Mouse (Mus musculus) kidney, embryonic 14.5 days (tissue): ENCODE measurements around the gene Cyp4f40. TPM values are rescaled to one million over a fixed set of nuclear protein-coding genes. Genes with fewer than 3 reads are reported as not detected.

Source experiments
- ATAC-seq: fragments of 200-750 bp; cut with Nextera tagmentation; 2 replicates; pipeline ENCODE4 v1.8.0; 2017; ENCODE audit warnings: moderate number of reproducible peaks, mild to moderate bottlenecking, moderate TSS enrichment, moderate library complexity; ENCODE audit not compliant: low FRiP score, low TSS enrichment
- H3K27ac ChIP-seq: fragments of 300-500 bp; sonication (generic); 2 replicates; pipeline ENCODE4 v1.5.1; 2014; ENCODE audit warnings: low read depth, mild to moderate bottlenecking, low read length, moderate library complexity, mixed read lengths
- H3K27me3 ChIP-seq: fragments of 300-500 bp; sonication (generic); 2 replicates; pipeline ENCODE4 v1.6.1; 2014; ENCODE audit warnings: mild to moderate bottlenecking, low read length; ENCODE audit not compliant: control insufficient read depth, insufficient read depth
- H3K36me3 ChIP-seq: fragments of 300-500 bp; sonication (generic); 2 replicates; pipeline ENCODE4 v1.6.1; 2014; ENCODE audit warnings: low read length, mixed read lengths; ENCODE audit not compliant: control insufficient read depth, insufficient read depth
- H3K4me1 ChIP-seq: fragments of 300-500 bp; sonication (generic); 2 replicates; pipeline ENCODE4 v1.6.1; 2014; ENCODE audit warnings: low read length, mixed read lengths; ENCODE audit not compliant: control insufficient read depth, insufficient read depth
- H3K4me2 ChIP-seq: fragments of 300-500 bp; sonication (generic); replicated peaks from 2 replicates; pipeline ENCODE4 v1.6.1; 2014; ENCODE audit warnings: low read depth, mild to moderate bottlenecking, low read length
- H3K4me3 ChIP-seq: fragments of 300-500 bp; sonication (generic); 2 replicates; pipeline ENCODE4 v1.5.1; 2014; ENCODE audit warnings: mild to moderate bottlenecking, low read length
- H3K9ac ChIP-seq: fragments of 300-500 bp; sonication (generic); 2 replicates; pipeline ENCODE4 v1.6.1; 2014; ENCODE audit warnings: low read depth, mild to moderate bottlenecking, low read length, moderate library complexity
- H3K9me3 ChIP-seq: fragments of 300-500 bp; sonication (generic); 2 replicates; pipeline ENCODE4 v1.6.1; 2016; ENCODE audit warnings: low read length; ENCODE audit not compliant: control insufficient read depth
- WGBS: fragments of 180-500 bp; shearing (Covaris S2); extraction: QIAGEN DNeasy Blood & Tissue Kit; methylation state at CpG from one replicate; pipeline ENCODE4 v1.1.7; 2014; 5-methylcytosine and 5-hydroxymethylcytosine counted together
- polyA plus RNA-seq: library from polyadenylated mRNA; unstranded; fragments of >200 nt; fragmentation: Nextera tagmentation; extraction: Ambion mirVana; gene quantifications from 2 replicates; pipeline ENCODE4 v1.2.1, GENCODE M21; 2014

Gene Cyp4f40
- polyA plus RNA-seq, 1 experiment from 2014 or later, result not detected

- peak overlapping the region; percentile 53 for H3K4me2 ChIP-seq
- WGBS, result 3% methylated on average over 17 of the region's 17 CpGs
- H3K36me3 ChIP-seq, result no peaks in the 10 kb centered on the region
- ATAC-seq, result peak; percentile 76; the same call in 1 of the 2 replicates
- no peaks in the 10 kb centered on the region for H3K27me3 ChIP-seq
- no peak overlapping the region for H3K27ac ChIP-seq
- peak overlapping the region; percentile 34; the same call in 1 of the 2 replicates for H3K9ac ChIP-seq
- no peaks in the 10 kb centered on the region for H3K4me1 ChIP-seq
- H3K4me3 ChIP-seq, result peak overlapping the region; percentile 33
- H3K9me3 ChIP-seq, result no peaks in the 10 kb centered on the region
Measured at GRCm38 (mm10) chr17:32634972-32635314, 23.8 kb upstream of the Cyp4f40 start.

GRCm38 (mm10) chr17:32636341-32636740, 22.4 kb upstream of the Cyp4f40 start:
- no peaks in the 10 kb centered on the region for H3K27me3 ChIP-seq

GRCm38 (mm10) chr17:32637151-32637550, 21.5 kb upstream of the Cyp4f40 start:
- Histone ChIP-seq H3K27me3 (no peaks in the 10 kb centered on the region), H3K36me3 (no peaks in the 10 kb centered on the region), H3K4me1 (no peaks in the 10 kb centered on the region), H3K4me3 (no peak overlapping the region), H3K9me3 (no peaks in the 10 kb centered on the region), H3K4me2 (no peak overlapping the region), H3K9ac (no peak overlapping the region), H3K27ac (no peak overlapping the region)
- WGBS, result 73% methylated on average over 2 of the region's 2 CpGs
- ATAC-seq, result no peak

More at GRCm38 (mm10) chr17:32636341-32636740, 22.4 kb upstream of the Cyp4f40 start:
- Histone ChIP-seq H3K4me2 (no peak overlapping the region), H3K4me1 (no peaks in the 10 kb centered on the region), H3K4me3 (no peak overlapping the region), H3K36me3 (no peaks in the 10 kb centered on the region), H3K9ac (no peak overlapping the region), H3K9me3 (no peaks in the 10 kb centered on the region), H3K27ac (no peak overlapping the region)
- no peak for ATAC-seq
- 67% methylated on average over 3 of the region's 3 CpGs for WGBS

- ATAC-seq, result no peak
- no peak overlapping the region for H3K27ac ChIP-seq
- no peaks in the 10 kb centered on the region for H3K4me1 ChIP-seq
- 79% methylated on average over 4 of the region's 4 CpGs for WGBS
- no peaks in the 10 kb centered on the region for H3K9me3 ChIP-seq
- H3K4me2 ChIP-seq, result no peak overlapping the region
- no peaks in the 10 kb centered on the region for H3K36me3 ChIP-seq
- no peak overlapping the region for H3K4me3 ChIP-seq
- H3K9ac ChIP-seq, result no peak overlapping the region
- no peaks in the 10 kb centered on the region for H3K27me3 ChIP-seq
Measured at GRCm38 (mm10) chr17:32646631-32647030, 12.1 kb upstream of the Cyp4f40 start.

- Histone ChIP-seq H3K9ac (no peak overlapping the region), H3K9me3 (no peaks in the 10 kb centered on the region), H3K4me2 (no peak overlapping the region), H3K4me1 (no peaks in the 10 kb centered on the region), H3K27ac (no peak overlapping the region), H3K36me3 (no peaks in the 10 kb centered on the region), H3K4me3 (no peak overlapping the region), H3K27me3 (no peaks in the 10 kb centered on the region)
- ATAC-seq, result no peak
- WGBS, result 93% methylated on average over 4 of the region's 4 CpGs
Measured at GRCm38 (mm10) chr17:32653860-32654259, 4.8 kb upstream of the Cyp4f40 start.

GRCm38 (mm10) chr17:32657041-32657440, 1.7 kb upstream of the Cyp4f40 start:
- 74% methylated on average over 3 of the region's 3 CpGs for WGBS
- no peak for ATAC-seq
- no peak overlapping the region for H3K4me2 ChIP-seq

GRCm38 (mm10) chr17:32658246-32658645, 454 bp upstream of the Cyp4f40 start:
- Histone ChIP-seq H3K9me3 (no peaks in the 10 kb centered on the region), H3K36me3 (no peaks in the 10 kb centered on the region), H3K27ac (no peak overlapping the region), H3K27me3 (no peaks in the 10 kb centered on the region), H3K4me2 (no peak overlapping the region), H3K4me3 (no peak overlapping the region), H3K4me1 (no peaks in the 10 kb centered on the region), H3K9ac (no peak overlapping the region)
- no peak for ATAC-seq
- WGBS, result 64% methylated on average over 1 of the region's 1 CpGs

More at GRCm38 (mm10) chr17:32657041-32657440, 1.7 kb upstream of the Cyp4f40 start:
- Histone ChIP-seq H3K27ac (no peak overlapping the region), H3K4me1 (no peaks in the 10 kb centered on the region), H3K4me3 (no peak overlapping the region), H3K9ac (no peak overlapping the region), H3K9me3 (no peaks in the 10 kb centered on the region), H3K36me3 (no peaks in the 10 kb centered on the region), H3K27me3 (no peaks in the 10 kb centered on the region)

GRCm38 (mm10) chr17:32673976-32674375, 15.3 kb downstream of the Cyp4f40 start:
- Histone ChIP-seq H3K4me2 (no peak overlapping the region), H3K27me3 (no peaks in the 10 kb centered on the region), H3K4me1 (no peaks in the 10 kb centered on the region), H3K9ac (no peak overlapping the region), H3K27ac (no peak overlapping the region), H3K36me3 (no peaks in the 10 kb centered on the region), H3K4me3 (no peak overlapping the region), H3K9me3 (no peaks in the 10 kb centered on the region)
- 69% methylated on average over 7 of the region's 7 CpGs for WGBS
- ATAC-seq, result no peak

GRCm38 (mm10) chr17:32676040-32676635, 17.4 kb downstream of the Cyp4f40 start:
- Histone ChIP-seq H3K4me3 (no peak overlapping the region), H3K27ac (no peak overlapping the region), H3K27me3 (no peaks in the 10 kb centered on the region), H3K4me1 (no peaks in the 10 kb centered on the region), H3K9me3 (no peaks in the 10 kb centered on the region), H3K9ac (no peak overlapping the region), H3K36me3 (no peaks in the 10 kb centered on the region), H3K4me2 (no peak overlapping the region)
- WGBS, result 52% methylated on average over 21 of the region's 21 CpGs
- no peak for ATAC-seq
